Mouse (Mus musculus) heart, embryonic 16.5 days (tissue): ENCODE measurements around the gene Sell. TPM values are rescaled to one million over a fixed set of nuclear protein-coding genes. Genes with fewer than 3 reads are reported as not detected.

ENCODE experiments used
- ATAC-seq: fragments of 200-750 bp; cut with Nextera tagmentation; replicated peaks from 2 replicates; pipeline ENCODE4 v1.8.0; 2017; ENCODE audit warnings: moderate number of reproducible peaks; ENCODE audit not compliant: insufficient read depth, low FRiP score; ENCODE audit errors: extremely low read depth
- H3K27ac ChIP-seq: fragments of 300-500 bp; sonication (generic); 2 replicates; pipeline ENCODE4 v1.5.1; 2014; ENCODE audit warnings: mild to moderate bottlenecking, low read length, control low read depth, moderate library complexity
- H3K27me3 ChIP-seq: fragments of 300-500 bp; sonication (generic); 2 replicates; pipeline ENCODE4 v1.6.1; 2014; ENCODE audit warnings: low read length, mixed read lengths; ENCODE audit not compliant: control insufficient read depth, insufficient read depth
- H3K36me3 ChIP-seq: fragments of 300-500 bp; sonication (generic); 2 replicates; pipeline ENCODE4 v1.6.1; 2014; ENCODE audit not compliant: control insufficient read depth, insufficient read depth
- H3K4me1 ChIP-seq: fragments of 300-500 bp; sonication (generic); 2 replicates; pipeline ENCODE4 v1.6.1; 2014; ENCODE audit warnings: low read length, mixed read lengths; ENCODE audit not compliant: control insufficient read depth, insufficient read depth
- H3K4me2 ChIP-seq: fragments of 300-500 bp; sonication (generic); 2 replicates; pipeline ENCODE4 v1.6.1; 2014; ENCODE audit warnings: low read depth, mild to moderate bottlenecking, control low read depth, low read length
- H3K4me3 ChIP-seq: fragments of 300-500 bp; sonication (generic); 2 replicates; pipeline ENCODE4 v1.5.1; 2014; ENCODE audit warnings: mild to moderate bottlenecking, control low read depth, low read length
- H3K9ac ChIP-seq: fragments of 300-500 bp; sonication (generic); 2 replicates; pipeline ENCODE4 v1.6.1; 2014; ENCODE audit warnings: low read length, control low read depth
- H3K9me3 ChIP-seq: fragments of 300-500 bp; sonication (generic); replicated peaks from 2 replicates; pipeline ENCODE4 v1.6.1; 2016; ENCODE audit warnings: low read length; ENCODE audit not compliant: control insufficient read depth
- whole genome bisulfite sequencing: fragments of 180-500 bp; shearing (Covaris S2); extraction: QIAGEN DNeasy Blood & Tissue Kit; methylation state at CpG from one replicate; pipeline ENCODE4 v1.1.7; 2014; 5-methylcytosine and 5-hydroxymethylcytosine counted together
- polyA plus RNA-seq: library from polyadenylated mRNA; unstranded; fragments of >200 nt; fragmentation: Nextera tagmentation; extraction: Ambion mirVana; gene quantifications from 2 replicates; pipeline ENCODE4 v1.2.1, GENCODE M21; 2015

The Sell gene
- polyA plus RNA-seq, 1 experiment from 2014 or later: 21.8 TPM

DNA sequence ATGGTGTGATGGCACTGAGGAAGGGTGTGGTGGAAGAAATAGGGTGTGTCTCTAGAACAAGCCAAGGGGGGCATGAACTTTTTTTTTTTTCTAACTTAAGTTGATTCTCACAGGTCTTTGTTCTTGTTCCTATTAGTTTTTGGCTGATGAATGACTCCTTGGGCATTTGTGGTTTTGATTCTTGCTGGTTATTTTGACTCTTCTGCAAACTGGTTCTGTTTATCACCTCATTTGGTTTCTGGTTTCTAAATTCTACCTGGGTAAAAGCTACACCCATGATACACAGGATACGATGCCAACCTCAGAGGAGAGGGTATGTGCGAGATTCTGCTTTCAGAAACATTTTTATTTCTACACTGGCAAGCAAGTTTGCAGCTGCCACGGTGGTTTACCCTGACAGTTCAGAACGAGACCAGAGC is 16.6 kb downstream of the Sell start:
- no peak for ATAC-seq
- Histone ChIP-seq H3K36me3 (no peaks in the 10 kb centered on the region), H3K9me3 (no peaks in the 10 kb centered on the region), H3K27ac (no peak overlapping the region), H3K4me3 (no peak overlapping the region), H3K4me2 (no peak overlapping the region), H3K27me3 (no peaks in the 10 kb centered on the region), H3K9ac (no peak overlapping the region), H3K4me1 (no peaks in the 10 kb centered on the region)
- 71% methylated on average over 4 of the region's 4 CpGs for WGBS

DNA sequence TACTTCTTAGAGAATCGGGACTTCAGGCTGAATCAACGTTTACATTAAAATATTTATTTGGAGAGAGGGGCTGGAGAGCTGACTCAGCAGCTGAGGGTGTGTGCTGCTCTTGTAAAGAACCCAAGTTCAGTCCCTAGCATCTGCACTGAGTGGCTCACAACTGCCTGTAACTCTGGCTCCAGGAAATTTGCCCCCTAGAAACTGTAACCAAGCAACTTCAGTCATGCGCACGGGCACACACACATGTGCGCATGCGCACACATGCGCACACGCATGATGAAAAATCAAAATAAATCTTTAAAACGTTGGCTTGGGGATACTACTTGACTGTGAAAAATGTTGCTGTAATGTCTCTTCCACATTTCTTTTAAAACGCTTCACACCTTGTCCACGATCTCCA is 17.3 kb downstream of the Sell start:
- H3K9ac ChIP-seq: no peak overlapping the region
- no peaks in the 10 kb centered on the region for H3K36me3 ChIP-seq
- H3K4me3 ChIP-seq: no peak overlapping the region
- 80% methylated on average over 11 of the region's 11 CpGs for WGBS
- ATAC-seq: no peak
- H3K4me2 ChIP-seq: no peak overlapping the region
- no peak overlapping the region for H3K27ac ChIP-seq
- H3K9me3 ChIP-seq: no peaks in the 10 kb centered on the region
- H3K27me3 ChIP-seq: no peaks in the 10 kb centered on the region
- no peaks in the 10 kb centered on the region for H3K4me1 ChIP-seq

DNA sequence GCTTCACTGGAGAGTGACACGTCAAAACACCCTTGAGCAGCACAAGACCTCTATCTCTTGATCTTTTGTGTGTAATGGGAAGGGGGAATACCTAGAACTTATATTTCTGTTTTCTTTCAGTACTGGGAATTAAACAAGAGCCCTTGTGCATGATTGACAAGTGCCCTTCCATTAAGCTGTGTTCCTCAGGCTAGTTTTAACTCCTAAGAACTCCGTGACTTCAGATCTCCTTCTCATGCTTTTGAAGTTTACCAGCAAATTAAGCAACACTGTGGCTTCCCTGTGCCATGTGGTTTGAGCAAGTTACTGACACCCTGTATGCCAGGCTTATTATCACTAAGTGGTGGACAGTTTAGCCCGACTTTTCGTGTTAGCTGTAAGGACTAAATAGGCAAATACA is 21.3 kb downstream of the Sell start:
- Histone ChIP-seq H3K9me3 (no peaks in the 10 kb centered on the region), H3K27ac (no peak overlapping the region), H3K36me3 (no peaks in the 10 kb centered on the region), H3K27me3 (no peaks in the 10 kb centered on the region), H3K4me2 (no peak overlapping the region), H3K4me1 (no peaks in the 10 kb centered on the region), H3K4me3 (no peak overlapping the region), H3K9ac (no peak overlapping the region)
- 81% methylated on average over 4 of the region's 4 CpGs for WGBS
- no peak for ATAC-seq

DNA sequence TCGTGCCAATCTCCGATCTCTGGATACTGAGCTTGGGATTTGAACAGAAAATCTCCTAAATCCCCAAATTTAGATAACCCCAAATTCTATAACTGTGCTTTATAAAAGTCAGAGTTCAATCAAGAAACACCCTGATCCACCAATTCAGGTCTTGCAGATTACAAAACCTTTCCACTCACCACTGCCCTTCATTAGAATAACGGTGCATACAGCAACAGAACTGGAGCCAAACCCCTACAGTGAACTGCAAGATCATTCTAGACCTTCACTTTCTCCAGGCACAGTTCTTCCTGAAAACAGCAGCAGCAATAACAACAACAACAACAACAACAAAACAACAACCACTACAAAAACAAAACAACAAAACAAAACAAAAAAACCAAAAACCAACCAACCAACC is 25.0 kb downstream of the Sell start:
- WGBS: 63% methylated on average over 3 of the region's 3 CpGs
- Histone ChIP-seq H3K9me3 (no peaks in the 10 kb centered on the region), H3K4me1 (no peaks in the 10 kb centered on the region), H3K4me2 (no peak overlapping the region), H3K27me3 (no peaks in the 10 kb centered on the region), H3K9ac (no peak overlapping the region), H3K27ac (no peak overlapping the region), H3K4me3 (no peak overlapping the region), H3K36me3 (no peaks in the 10 kb centered on the region)
- ATAC-seq: no peak

DNA sequence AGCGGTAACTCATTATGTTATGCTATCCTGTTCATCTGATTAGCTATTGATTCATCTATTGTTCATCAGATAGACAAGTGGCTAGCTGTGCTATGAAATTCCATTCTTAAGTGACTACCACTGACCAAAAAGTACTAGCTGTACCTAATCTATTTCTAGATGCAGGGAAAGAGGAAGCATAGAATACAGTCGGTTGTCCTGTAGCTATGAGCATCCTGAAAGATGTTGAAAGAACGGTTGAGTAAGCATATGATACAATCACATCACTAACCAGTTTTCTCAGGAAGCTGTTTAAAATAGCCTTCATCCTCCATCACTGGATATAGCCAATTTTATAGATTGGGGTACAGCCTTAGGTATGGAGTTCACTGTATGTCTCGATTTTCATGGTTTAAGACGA is 26.1 kb downstream of the Sell start:
- Histone ChIP-seq H3K27ac (no peak overlapping the region), H3K36me3 (no peaks in the 10 kb centered on the region), H3K4me2 (no peak overlapping the region), H3K9me3 (no peaks in the 10 kb centered on the region), H3K4me1 (no peaks in the 10 kb centered on the region), H3K4me3 (no peak overlapping the region), H3K9ac (no peak overlapping the region), H3K27me3 (no peaks in the 10 kb centered on the region)
- no peak for ATAC-seq
- 82% methylated on average over 5 of the region's 5 CpGs for WGBS

DNA sequence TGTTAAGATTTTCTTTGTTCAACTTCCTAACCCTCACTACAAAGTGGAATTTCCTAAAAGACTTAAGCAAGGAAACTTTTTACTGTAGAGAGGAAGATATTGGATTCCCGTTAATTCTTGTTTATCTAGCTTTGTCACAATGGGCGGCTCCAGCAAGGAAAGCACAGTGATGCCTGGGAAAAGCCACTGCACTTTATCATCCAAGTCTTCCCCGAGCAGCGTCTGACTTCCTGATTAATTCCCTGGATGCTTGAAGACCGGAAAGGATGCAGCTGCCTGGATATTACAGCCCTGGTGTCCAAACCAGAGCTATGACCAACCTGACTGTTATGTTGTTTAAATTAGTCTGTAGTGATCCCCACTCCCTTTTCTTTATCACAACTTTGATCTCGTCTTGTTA is 35.0 kb downstream of the Sell start:
- H3K4me1 ChIP-seq: no peaks in the 10 kb centered on the region

DNA sequence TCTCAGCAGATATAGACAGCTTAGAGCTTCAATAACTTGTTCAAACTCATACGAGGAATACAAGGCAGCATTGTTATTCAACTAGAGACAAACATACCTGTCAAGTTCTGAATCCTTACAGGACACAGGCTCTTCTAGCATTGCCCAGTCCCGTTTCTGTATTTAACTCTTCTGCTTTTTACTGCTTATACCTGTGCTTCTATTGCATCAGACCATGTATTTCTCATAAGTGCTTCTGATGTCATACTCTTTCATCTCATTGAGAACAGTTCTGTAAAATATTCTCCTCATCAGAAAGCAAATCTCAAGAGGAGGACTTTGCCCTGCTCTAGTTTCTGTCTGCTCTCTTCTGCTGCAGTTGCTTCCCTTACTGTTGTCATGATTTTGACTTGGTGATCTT is 36.1 kb downstream of the Sell start:
- no peaks in the 10 kb centered on the region for H3K9me3 ChIP-seq
- H3K4me2 ChIP-seq: no peak overlapping the region
- WGBS: 65% methylated on average over 2 of the region's 2 CpGs
- H3K27ac ChIP-seq: no peak overlapping the region
- H3K4me3 ChIP-seq: no peak overlapping the region
- no peak for ATAC-seq
- H3K27me3 ChIP-seq: no peaks in the 10 kb centered on the region
- no peaks in the 10 kb centered on the region for H3K36me3 ChIP-seq
- H3K4me1 ChIP-seq: no peaks in the 10 kb centered on the region
- no peak overlapping the region for H3K9ac ChIP-seq

More for the DNA sequence above, 35.0 kb downstream of the Sell start:
- Histone ChIP-seq H3K4me3 (no peak overlapping the region), H3K36me3 (no peaks in the 10 kb centered on the region), H3K9ac (no peak overlapping the region), H3K27ac (no peak overlapping the region), H3K27me3 (no peaks in the 10 kb centered on the region), H3K4me2 (no peak overlapping the region), H3K9me3 (no peaks in the 10 kb centered on the region)
- WGBS: 38% methylated on average over 6 of the region's 6 CpGs
- no peak for ATAC-seq

DNA sequence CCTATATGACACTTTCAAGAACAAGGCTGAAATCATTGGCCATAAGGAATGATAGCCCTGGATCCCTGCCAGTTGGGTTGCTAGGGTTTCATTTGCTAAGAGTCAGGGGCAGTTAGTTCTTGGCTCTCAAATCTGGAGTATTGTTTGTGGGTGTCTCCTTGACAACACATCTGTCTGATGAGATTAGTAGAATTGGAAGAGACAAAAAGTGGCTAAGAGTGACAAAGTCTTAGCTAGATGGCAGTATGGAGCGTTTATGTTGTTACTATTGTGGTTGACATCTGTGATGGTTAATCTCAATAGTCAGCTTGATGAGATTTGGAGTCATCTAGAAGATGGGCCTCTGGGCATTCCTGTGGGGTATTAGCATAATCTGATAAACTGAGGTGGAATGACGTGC is 36.6 kb downstream of the Sell start:
- Histone ChIP-seq H3K4me1 (no peaks in the 10 kb centered on the region), H3K4me3 (no peak overlapping the region), H3K9ac (no peak overlapping the region), H3K36me3 (no peaks in the 10 kb centered on the region), H3K27ac (no peak overlapping the region), H3K9me3 (no peaks in the 10 kb centered on the region), H3K4me2 (no peak overlapping the region), H3K27me3 (no peaks in the 10 kb centered on the region)
- no peak for ATAC-seq
- 65% methylated on average over 2 of the region's 2 CpGs for WGBS

DNA sequence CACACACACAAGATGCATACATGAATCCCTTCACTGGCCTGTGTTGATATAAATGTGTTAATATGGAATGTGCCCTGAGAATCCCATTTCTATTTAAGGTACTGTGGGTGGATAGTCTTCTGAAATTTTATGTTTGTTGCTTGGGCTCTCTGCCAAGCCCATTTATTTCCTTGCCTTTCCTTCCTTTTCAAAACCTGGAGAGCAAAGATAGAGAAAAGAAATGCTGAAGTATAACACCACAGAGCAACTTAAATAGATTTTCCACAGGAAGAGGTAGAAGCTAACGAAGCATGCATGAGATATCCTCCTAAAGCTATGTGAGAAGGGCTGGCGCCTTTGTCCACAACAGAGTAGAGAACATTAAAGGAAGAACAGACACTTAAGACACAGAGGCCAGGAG is 48.0 kb downstream of the Sell start:
- Histone ChIP-seq H3K27me3 (no peaks in the 10 kb centered on the region), H3K4me2 (no peak overlapping the region), H3K9me3 (0 out of 2 replicates have a peak, but pooled peaks cover 2% of the 10 kb centered on the region), H3K27ac (no peak overlapping the region), H3K4me1 (no peaks in the 10 kb centered on the region), H3K4me3 (no peak overlapping the region), H3K9ac (no peak overlapping the region), H3K36me3 (no peaks in the 10 kb centered on the region)
- 67% methylated on average over 2 of the region's 2 CpGs for WGBS
- ATAC-seq: no peak
